Mouse (Mus musculus) ZHBTc4 (cell line): ENCODE results near the gene Cep78.

ENCODE experiments used
- DNase-seq: peaks from one replicate; pipeline ENCODE4 v3.0.0-alpha.2; 2011; ENCODE audit warnings: low read depth, low spot score

The Cep78 gene

DNA sequence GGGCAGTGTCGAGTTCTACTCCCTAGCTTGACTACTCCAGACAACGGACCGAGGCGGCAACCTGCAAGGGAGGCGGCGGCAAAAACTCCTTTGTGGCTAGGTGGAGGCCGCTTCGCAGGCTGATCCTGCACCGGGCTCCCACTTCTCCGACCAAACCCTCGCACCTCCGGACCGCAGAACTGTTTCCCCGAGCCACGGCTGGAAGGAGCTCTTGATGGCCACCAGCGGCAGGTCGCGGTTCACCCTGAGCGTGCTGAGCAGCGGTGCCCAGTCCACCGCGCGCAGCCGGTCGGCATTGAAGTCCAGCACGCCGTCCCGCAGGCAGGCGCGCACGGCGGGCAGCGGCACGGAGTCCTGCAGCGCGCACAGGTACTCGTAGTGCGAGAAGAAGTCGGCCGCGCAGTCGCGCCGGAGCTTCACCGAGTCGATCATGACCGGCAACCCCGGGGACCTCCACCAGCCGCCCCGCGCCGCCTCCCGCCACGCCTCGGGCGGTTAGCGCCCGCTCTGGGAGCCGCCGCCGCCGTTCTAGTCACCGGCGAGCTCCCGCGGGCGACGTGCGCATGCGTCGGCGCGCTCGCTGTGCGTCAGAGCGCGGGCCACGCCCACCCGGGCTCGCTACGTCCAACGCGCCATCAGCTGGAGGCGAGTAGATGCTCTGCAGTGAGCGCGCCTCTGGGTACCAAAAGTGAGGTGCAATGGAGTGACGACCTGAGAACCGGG is at the start of gene Cep78:
Cep78 (minus strand) TSS at position 541 of the 723 bp plus-strand sequence.
- peak; percentile 96 for DNase-seq

DNA sequence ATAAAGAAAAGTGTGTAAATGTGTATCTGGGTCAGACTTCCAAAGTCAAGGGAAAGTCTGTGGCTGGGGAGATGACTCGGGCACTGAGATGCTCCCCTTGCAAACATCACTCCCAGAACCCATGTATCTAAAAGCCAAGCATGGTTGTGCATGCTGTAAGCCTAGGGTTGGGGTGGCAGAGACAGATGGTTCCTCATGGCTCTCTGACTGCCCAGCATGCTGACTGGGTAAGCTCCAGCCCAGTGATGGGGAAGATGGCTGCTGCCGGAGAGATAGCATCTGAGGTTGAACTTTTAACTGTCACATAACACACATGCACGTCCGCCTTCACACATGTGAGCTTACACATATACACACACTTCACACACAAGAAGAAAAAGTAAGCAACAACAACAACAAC is 46.5 kb upstream of the Cep78 start:
- DNase-seq = no peak

DNA sequence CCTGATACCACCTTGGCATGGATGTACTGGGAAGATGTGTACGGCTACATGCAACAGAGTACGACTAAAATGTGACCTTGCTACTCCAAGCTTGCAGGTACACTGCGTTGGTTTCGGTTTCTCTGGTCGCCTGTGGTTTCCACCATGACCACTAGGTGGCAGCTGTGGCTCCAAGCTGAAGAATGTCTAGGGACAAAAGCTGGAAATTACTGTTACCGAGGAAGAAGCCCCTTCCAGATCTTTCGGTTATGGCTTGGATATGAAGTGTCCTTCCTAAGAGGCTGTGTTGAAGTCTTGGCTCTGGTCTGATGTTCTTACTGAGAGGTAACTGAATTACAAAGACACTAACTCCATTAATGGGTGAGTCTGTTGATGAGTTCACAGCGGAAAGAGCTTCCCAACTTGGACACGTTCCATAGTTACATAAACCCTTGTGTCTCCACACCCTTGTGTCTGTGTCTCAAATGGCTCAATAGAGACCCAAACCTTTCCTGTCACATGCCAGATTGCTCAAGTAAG is 44.5 kb upstream of the Cep78 start:
- DNase-seq = peak; percentile 54

- peak; percentile 5 for DNase-seq
Measured at GRCm38 (mm10) chr19:16028746-16029252, 44.0 kb upstream of the Cep78 start.

- no peak for DNase-seq
Measured at GRCm38 (mm10) chr19:16027876-16028670, 43.3 kb upstream of the Cep78 start.

DNA sequence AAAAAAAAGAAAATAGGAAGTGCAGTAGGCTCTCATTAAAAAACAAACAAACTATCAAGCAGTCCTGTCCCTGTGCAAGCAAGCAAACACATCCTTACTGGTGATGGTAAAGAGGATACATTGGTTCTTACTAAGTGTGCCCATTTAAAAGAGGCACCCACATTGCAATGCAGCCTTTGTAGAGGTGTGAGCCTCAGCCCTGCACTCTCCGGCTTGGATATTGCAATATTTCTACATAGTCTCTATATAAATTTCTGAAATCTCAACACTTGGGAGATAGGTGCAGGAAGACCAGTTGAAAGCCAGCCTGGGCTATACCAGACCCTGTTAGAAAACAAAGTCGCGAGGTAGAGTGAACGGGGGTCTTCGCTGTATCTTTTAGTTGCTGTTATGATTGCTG is 41.5 kb upstream of the Cep78 start:
- no peak for DNase-seq

GRCm38 (mm10) chr19:16022178-16022577 is 37.4 kb upstream of the Cep78 start:
- no peak for DNase-seq

GRCm38 (mm10) chr19:16016171-16016570 is 31.4 kb upstream of the Cep78 start:
- no peak for DNase-seq

DNA sequence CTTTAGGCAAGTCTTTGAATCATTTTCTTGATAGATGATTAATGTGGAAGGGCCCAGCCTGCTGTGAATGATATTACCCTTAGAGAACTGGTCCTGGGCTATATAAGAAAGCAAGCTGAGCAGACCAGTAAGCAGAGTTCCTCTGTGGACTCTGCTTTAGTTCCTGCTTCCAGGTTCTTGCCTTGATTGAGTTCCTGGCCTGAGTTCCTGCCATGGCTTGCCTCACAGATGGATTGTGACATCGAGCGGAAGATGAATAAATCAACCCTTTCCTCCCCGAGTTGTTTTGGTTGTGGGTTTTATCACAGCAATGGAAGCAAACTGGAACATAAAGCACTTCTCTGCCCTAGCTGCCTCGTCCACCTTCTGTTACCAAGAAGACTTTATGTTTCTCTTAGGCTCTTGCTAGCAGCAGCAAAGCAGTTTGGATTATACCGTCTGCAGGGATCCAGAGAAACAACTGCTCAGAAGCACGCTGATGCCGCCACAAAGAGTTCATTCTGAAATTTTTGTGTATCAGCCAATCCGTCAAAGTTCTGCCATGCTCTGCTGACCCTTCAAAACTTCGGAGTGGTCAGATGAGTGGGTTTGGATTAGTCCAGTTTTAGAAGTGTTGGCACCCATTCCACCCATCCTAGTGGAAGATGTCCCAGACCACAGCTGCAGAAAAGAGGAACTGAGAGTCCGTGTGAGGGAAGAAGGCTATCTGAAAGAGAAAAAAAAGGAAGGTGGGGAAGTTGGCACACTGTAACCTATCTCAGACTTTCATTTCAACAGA is 30.6 kb upstream of the Cep78 start:
- no peak for DNase-seq

DNA sequence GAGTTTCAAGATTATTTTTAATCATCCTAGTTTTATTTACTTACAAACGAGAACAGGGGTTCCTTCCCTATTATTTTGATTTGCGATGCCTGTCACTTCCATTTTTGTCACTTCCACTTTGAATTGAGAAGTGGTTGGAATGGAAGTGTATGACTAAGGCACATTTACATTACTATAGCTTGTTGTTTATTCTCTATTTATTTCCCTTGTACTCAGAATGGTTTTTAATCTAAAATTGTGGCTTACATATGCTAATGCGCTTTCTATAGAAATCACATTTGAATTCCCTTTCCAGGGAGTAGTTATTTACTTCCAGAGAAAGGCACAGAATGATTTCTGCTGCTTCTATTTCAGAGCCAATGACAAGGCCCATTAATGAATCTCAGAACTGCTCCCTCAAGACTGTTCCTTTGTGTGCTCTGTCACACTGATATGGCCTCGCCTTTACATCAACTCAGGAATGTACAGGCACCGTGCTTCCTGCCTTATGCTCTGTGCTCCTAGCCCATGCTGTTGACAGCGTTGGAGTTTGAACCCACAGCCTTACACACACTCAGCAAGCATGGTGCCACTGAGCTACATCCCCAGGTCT is 25.1 kb upstream of the Cep78 start:
- no peak for DNase-seq

- DNase-seq = no peak
Measured at GRCm38 (mm10) chr19:16009111-16009510, 24.3 kb upstream of the Cep78 start.

DNA sequence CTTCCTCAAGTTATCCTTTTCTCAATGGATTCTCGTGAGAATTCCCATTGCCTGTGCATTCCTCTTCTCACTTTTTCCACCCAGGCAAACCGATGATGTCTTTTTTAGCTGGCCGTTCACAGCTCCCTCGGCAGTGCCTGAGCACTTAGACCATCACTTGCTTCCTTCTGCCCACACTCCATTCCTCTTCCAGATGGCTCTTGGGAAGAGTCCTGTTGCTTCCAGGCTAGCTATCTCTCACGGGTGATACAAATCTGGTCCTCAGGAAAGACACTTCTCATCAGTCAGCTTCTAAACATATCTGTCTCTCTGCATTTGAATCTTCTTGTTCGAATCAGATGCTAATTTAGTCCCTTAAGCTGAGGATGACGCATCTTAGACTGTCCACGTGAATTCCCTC is 22.3 kb upstream of the Cep78 start:
- no peak for DNase-seq

- peak; percentile 80 for DNase-seq
Measured at GRCm38 (mm10) chr19:15998157-15998556, 13.4 kb upstream of the Cep78 start.

GRCm38 (mm10) chr19:15996901-15997564 is 12.2 kb upstream of the Cep78 start:
- DNase-seq = peak; percentile 16

DNA sequence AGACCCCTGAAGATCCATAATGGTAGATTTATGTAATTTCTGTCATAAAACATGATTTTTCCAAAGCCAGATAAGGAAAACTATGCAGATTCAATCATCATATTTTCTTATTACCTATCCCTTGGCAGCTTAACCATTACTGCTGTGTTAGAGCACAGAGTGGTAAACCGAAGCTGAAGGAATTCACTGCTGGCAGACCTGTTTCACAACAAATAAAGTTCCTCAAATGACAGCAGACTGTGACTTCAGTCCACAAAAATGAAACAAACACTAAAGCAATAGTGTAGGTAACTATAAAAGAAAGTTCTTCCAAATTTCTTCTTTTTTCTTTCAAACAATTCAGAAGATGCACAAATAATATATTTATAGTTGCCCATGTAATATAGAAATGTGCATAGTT is 5.3 kb upstream of the Cep78 start:
- DNase-seq = no peak

DNA sequence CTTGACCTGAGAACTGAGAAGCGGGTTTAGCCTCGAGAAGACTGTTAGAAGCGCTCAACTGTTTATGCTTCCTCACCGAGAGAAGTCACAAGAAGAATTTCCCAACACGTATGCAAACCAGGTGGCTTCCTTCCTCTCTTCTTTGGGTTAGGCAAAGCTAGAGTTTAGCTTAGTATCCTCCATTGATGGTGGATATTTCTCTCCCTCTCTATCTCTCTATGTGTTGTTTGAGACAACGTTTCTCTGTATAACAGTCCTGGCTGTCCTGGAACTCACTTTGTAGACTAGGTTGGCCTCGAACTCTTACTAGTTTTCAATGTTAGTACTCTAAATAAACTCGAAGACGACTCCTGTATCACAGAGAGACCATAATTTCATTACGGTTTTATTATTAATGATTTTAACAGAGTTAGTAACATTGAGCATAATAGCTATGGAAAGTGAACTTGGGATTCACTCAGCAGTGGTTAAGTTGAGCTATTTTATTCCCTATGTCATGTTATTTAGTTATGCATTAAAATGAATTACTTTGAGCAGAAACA is 454 bp upstream of the Cep78 start:
- DNase-seq = no peak

DNA sequence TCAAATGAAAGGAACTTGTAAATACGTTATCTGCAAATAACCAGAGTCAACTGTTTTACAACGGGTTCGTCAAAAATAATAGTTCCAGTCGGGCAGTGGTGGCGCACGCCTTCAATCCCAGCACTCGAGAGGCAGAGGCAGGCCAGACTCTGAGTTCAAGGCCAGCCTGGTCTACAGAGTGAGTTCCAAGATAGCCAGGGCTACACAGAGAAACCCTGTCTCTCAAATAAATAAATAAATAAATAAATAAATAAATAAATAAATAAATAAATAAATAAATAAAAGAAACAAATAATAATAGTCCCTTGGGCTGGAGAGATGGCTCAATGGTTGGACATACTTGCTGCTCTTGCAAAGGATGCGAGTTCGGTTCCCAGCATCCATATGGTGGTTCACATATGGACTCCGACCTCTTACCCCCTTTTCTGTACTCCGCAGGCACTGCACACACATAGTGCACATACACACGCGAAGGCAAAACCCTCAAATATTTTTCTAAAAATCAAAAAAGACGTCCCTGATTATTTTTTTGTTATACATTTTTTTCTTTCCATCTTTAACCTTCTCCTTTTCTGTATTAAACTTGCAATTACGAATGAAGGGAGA is 947 bp downstream of the Cep78 start:
- DNase-seq = no peak

- DNase-seq = peak; percentile 79
Measured at GRCm38 (mm10) chr19:15982926-15983738, 1.7 kb downstream of the Cep78 start.

DNA sequence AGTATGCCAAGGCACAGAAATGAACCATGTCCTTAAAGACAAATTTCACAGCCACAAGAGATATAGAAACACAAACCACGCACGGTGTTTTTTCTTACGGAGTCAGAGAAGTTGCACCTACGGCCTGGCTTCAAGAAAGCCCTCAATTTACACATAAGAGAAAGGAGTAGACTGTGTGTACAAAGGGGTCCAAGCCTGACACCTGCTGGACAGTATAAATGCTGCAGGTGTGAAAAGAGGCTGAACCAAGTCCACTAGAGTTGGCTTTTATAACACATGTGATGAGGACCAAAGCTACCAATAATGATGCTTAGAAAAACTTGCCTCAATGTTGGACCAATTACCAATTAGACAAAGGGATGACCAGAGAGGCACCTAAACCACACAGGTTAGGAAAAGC is 2.9 kb downstream of the Cep78 start:
- peak; percentile 85 for DNase-seq
